Mouse (Mus musculus) heart, postnatal 0 days (tissue): ENCODE results near the gene 2810004N23Rik.

Experiments
- CTCF ChIP-seq: IDR thresholded peaks from 2 replicates; pipeline ENCODE4 v1.5.1; 2016; ENCODE audit warnings: antibody characterized with exemption, control low read depth, low read depth
- EP300 ChIP-seq: IDR thresholded peaks from 2 replicates; pipeline ENCODE4 v1.6.1; 2016; ENCODE audit warnings: antibody characterized with exemption, low read depth

- TF ChIP-seq CTCF (no peak), EP300 (no peak)
Measured at GRCm38 (mm10) chr8:124837956-124838355, 25.0 kb downstream of the 2810004N23Rik start.
